Mouse (Mus musculus): ENCODE measurements around the gene Crtac1. TPM values are rescaled to one million over a fixed set of nuclear protein-coding genes. Genes with fewer than 3 reads are reported as not detected.

The Crtac1 gene
- total and polyA plus RNA-seq, 3 experiments, result not detected

DNA sequence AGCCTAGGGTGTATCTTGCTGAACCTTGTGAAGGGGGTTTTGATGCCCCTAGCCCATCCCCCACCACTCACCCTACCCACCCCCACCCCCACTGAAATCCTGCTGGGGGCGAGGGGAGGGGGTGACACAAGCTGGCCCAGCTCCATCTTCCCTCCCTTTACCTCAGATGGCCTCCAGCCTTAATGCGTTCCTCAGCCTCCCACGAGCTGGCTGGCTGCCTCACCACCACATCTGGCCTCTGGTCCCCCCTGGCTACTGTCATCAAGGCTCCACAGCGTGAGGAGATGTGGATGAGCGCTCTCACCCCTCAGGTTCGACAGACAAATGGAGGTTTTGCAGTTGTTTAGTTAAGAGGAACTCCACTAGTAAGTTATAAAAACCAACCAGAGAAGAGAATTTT lies 30.3 kb upstream of the Crtac1 start:
- TF ChIP-seq TCF12 (IDR thresholded peaks at IDR 0.05; ENCODE audit: low read depth, low read length) (no peak), MXI1 (IDR thresholded peaks at IDR 0.05; ENCODE audit: low read depth, low read length) (no peak), JUN (IDR thresholded peaks at IDR 0.05; ENCODE audit: insufficient read depth, low read depth, low read length) (no peak), CTCF (conservative IDR thresholded peaks at IDR 0.05 in 1 of 2, IDR thresholded peaks at IDR 0.05 in 1 of 2; ENCODE audit: low read depth in 2 of 2, low read length in 2 of 2) (no peak), MYC (IDR thresholded peaks at IDR 0.05; ENCODE audit: low read depth, low read length) (no peak), MAZ (IDR thresholded peaks at IDR 0.05; ENCODE audit: low read depth, low read length) (no peak), USF2 (conservative IDR thresholded peaks at IDR 0.05; ENCODE audit: low read depth, low read length) (no peak), NRF1 (IDR thresholded peaks at IDR 0.05; ENCODE audit: low read depth, low read length) (no peak), ELF1 (IDR thresholded peaks at IDR 0.05; ENCODE audit: low read depth, low read length) (no peak), NELFE (IDR thresholded peaks at IDR 0.05; ENCODE audit: low read depth, low read length) (no peak), HCFC1 (IDR thresholded peaks at IDR 0.05; ENCODE audit: low read depth, low read length) (no peak), POLR2A (IDR thresholded peaks at IDR 0.05; ENCODE audit: low read depth, low read length) (no peak), UBTF (IDR thresholded peaks at IDR 0.05; ENCODE audit: low read depth, low read length) (no peak), SIN3A (IDR thresholded peaks at IDR 0.05; ENCODE audit: low read length) (no peak), ZC3H11A (IDR thresholded peaks at IDR 0.05; ENCODE audit: low read depth, low read length) (no peak), PAX5 (IDR thresholded peaks at IDR 0.05; ENCODE audit: low read length) (no peak), ZKSCAN1 (IDR thresholded peaks at IDR 0.05; ENCODE audit: borderline replicate concordance, low read depth, low read length) (no peak), E2F4 (IDR thresholded peaks at IDR 0.05; ENCODE audit: insufficient replicate concordance, low read depth, low read length) (no peak)
- Histone ChIP-seq H3K79me2 (replicated peaks; ENCODE audit: control insufficient read depth, extremely low read depth, insufficient read depth, poor library complexity, severe bottlenecking) (no peaks in the 10 kb centered on the region), H3K27ac (ENCODE audit: insufficient read depth, low read depth) (no peak overlapping the region), H3K9ac (ENCODE audit: insufficient read depth, low read depth) (no peak overlapping the region), H3K36me3 (replicated peaks in 1 of 2; ENCODE audit: control insufficient read depth in 1 of 2, insufficient read depth in 1 of 2, low read length in 1 of 2) (no peaks in the 10 kb centered on the region), H3K27me3 (replicated peaks) (peaks cover 90% of the 10 kb centered on the region), H3K4me1 (ENCODE audit: control insufficient read depth in 1 of 2, insufficient read depth in 2 of 2) (no peaks in the 10 kb centered on the region), H3K4me3 (replicated peaks in 1 of 3; ENCODE audit: low read depth in 2 of 3, low read length in 2 of 3, poor library complexity in 1 of 3) (no peak overlapping the region), H3K9me3 (replicated peaks; ENCODE audit: low read length) (no peaks in the 10 kb centered on the region), H3K4me2 (ENCODE audit: insufficient read depth, low read depth, poor library complexity, severe bottlenecking) (no peak overlapping the region)
- DNase-seq (ENCODE audit: extremely low read depth), result no peak
- dilution Hi-C loops (cut with MboI; ENCODE audit: extremely low pct_ligation_motif_present, extremely low pct_unique_long_range_greater_than_20kb, low sequenced_read_pairs), result no loop called here
- in situ Hi-C loops (cut with MboI; ENCODE audit: low pct_ligation_motif_present, low pct_unique_long_range_greater_than_20kb, low sequenced_read_pairs), result no loop called here

DNA sequence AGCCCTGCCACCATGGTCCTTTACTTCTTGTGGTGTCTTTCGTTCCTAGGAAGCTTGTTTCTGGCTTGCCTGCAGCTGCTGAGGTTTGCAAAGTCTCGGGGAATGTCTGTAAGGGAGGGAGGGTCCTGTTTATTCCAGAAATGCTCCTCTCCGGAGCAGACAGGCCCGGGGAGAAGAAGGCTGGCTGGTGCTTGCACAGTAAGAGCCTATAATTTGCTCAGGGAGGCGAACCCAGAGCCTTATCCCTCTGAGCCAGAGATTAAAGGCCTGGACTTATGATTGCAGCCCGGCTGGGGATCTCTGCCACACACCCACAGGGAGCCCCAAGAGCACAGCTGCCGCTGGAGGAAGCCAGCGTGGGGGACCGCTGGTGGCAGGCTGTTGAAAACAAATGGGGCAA lies 29.8 kb upstream of the Crtac1 start:
- peaks cover 91% of the 10 kb centered on the region for H3K27me3 ChIP-seq (replicated peaks)
- dilution Hi-C loops (cut with MboI; ENCODE audit: extremely low pct_ligation_motif_present, extremely low pct_unique_long_range_greater_than_20kb, low sequenced_read_pairs), result no loop called here
- TF ChIP-seq E2F4 (IDR thresholded peaks at IDR 0.05; ENCODE audit: insufficient replicate concordance, low read depth, low read length) (no peak), POLR2A (IDR thresholded peaks at IDR 0.05; ENCODE audit: low read depth, low read length) (no peak), JUN (IDR thresholded peaks at IDR 0.05; ENCODE audit: insufficient read depth, low read depth, low read length) (no peak), USF2 (conservative IDR thresholded peaks at IDR 0.05; ENCODE audit: low read depth, low read length) (no peak), ELF1 (IDR thresholded peaks at IDR 0.05; ENCODE audit: low read depth, low read length) (no peak), MAFK (IDR thresholded peaks at IDR 0.05; ENCODE audit: insufficient replicate concordance, low read length) (no peak), ZKSCAN1 (IDR thresholded peaks at IDR 0.05; ENCODE audit: borderline replicate concordance, low read depth, low read length) (no peak), CHD2 (IDR thresholded peaks at IDR 0.05; ENCODE audit: low read length) (no peak), MEF2A (IDR thresholded peaks at IDR 0.05; ENCODE audit: borderline replicate concordance, low read depth, low read length) (no peak), ZC3H11A (IDR thresholded peaks at IDR 0.05; ENCODE audit: low read depth, low read length) (no peak)

More for the DNA sequence above, 29.8 kb upstream of the Crtac1 start:
- Histone ChIP-seq H3K27ac (ENCODE audit: insufficient read depth, low read depth) (no peak overlapping the region), H3K4me2 (ENCODE audit: insufficient read depth, low read depth, poor library complexity, severe bottlenecking) (no peak overlapping the region), H3K9ac (ENCODE audit: insufficient read depth, low read depth) (no peak overlapping the region), H3K9me3 (replicated peaks; ENCODE audit: low read length) (no peaks in the 10 kb centered on the region), H3K79me2 (replicated peaks; ENCODE audit: control insufficient read depth, extremely low read depth, insufficient read depth, poor library complexity, severe bottlenecking) (no peaks in the 10 kb centered on the region), H3K4me3 (replicated peaks in 1 of 3; ENCODE audit: low read depth in 2 of 3, low read length in 2 of 3, poor library complexity in 1 of 3) (no peak overlapping the region), H3K36me3 (replicated peaks in 1 of 2; ENCODE audit: control insufficient read depth in 1 of 2, insufficient read depth in 1 of 2, low read length in 1 of 2) (no peaks in the 10 kb centered on the region), H3K4me1 (ENCODE audit: control insufficient read depth in 1 of 2, insufficient read depth in 2 of 2) (no peaks in the 10 kb centered on the region)
- in situ Hi-C loops (cut with MboI; ENCODE audit: low pct_ligation_motif_present, low pct_unique_long_range_greater_than_20kb, low sequenced_read_pairs), result no loop called here
- DNase-seq (ENCODE audit: extremely low read depth), result no peak

Data from CH12.LX (cell line).